In genomic region chr3:100715367-100715766, GRCm38 (mm10) we compare ENCODE assay signal across 26 mouse cellular contexts. TPM values are rescaled to one million over a fixed set of nuclear protein-coding genes. Genes with fewer than 3 reads are reported as not detected.
DNase-seq lines count a peak whose midpoint lies in the region; ATAC-seq and TF ChIP-seq lines count a peak whose summit lies in the region.
"Had no signal": no experiment of that assay in that cellular context is flagged by ENCODE, and none has a peak within 500 bp of the region (broad histone marks: within the 10 kb centered on the region; RNA-seq: fewer than 3 reads in every experiment).

No protein-coding gene starts in this region.

- no peaks in the 10 kb centered on the region for H3K36me3 ChIP-seq in heart, embryonic 13.5 days
- H3K36me3 ChIP-seq in heart, embryonic 16.5 days (ENCODE audit: control insufficient read depth, insufficient read depth), result no peaks in the 10 kb centered on the region
- no peaks in the 10 kb centered on the region for H3K36me3 ChIP-seq in heart, adult 2 months (ENCODE audit: control insufficient read depth, insufficient read depth, low read length)
- H3K36me3 ChIP-seq: embryonic facial prominence, embryonic 10.5 days; embryonic facial prominence, embryonic 13.5 days; forebrain, embryonic 12.5 days; forebrain, embryonic 15.5 days had no signal

- H3K4me3 ChIP-seq in heart, embryonic 13.5 days, result 0 out of 2 replicates have a peak overlapping the region, but pooled peaks have one; percentile 3
- H3K4me3 ChIP-seq in heart, embryonic 16.5 days (ENCODE audit: low read length), result no peak overlapping the region
- no peak overlapping the region for H3K4me3 ChIP-seq in heart, adult 2 months
- H3K4me3 ChIP-seq: embryonic facial prominence, embryonic 10.5 days; embryonic facial prominence, embryonic 13.5 days; erythroblast, embryonic 14.5 days; forebrain, embryonic 12.5 days; forebrain, embryonic 15.5 days had no signal

- H3K9me3 ChIP-seq in heart, embryonic 13.5 days, result no peaks in the 10 kb centered on the region
- H3K9me3 ChIP-seq in heart, embryonic 16.5 days (replicated peaks; ENCODE audit: control insufficient read depth, low read length), result no peaks in the 10 kb centered on the region
- H3K9me3 ChIP-seq: embryonic facial prominence, embryonic 10.5 days; embryonic facial prominence, embryonic 13.5 days; forebrain, embryonic 12.5 days; forebrain, embryonic 15.5 days had no signal

- no peak for ATAC-seq in heart, embryonic 13.5 days (ENCODE audit: extremely low read depth, insufficient number of reproducible peaks, low FRiP score, low TSS enrichment)
- ATAC-seq in heart, embryonic 16.5 days (replicated peaks; ENCODE audit: extremely low read depth, insufficient read depth, low FRiP score), result no peak
- ATAC-seq: activated CD4-positive, CD25-positive, alpha-beta regulatory T cell, adult 4 months; forebrain, embryonic 15.5 days; hindbrain, postnatal 0 days; inflammation-experienced regulatory T-cells, adult 6 months; intestine, embryonic 16.5 days had no signal

- no peak overlapping the region for H3K9ac ChIP-seq in heart, embryonic 13.5 days
- H3K9ac ChIP-seq in heart, embryonic 16.5 days (ENCODE audit: low read length), result no peak overlapping the region
- no peak overlapping the region for H3K9ac ChIP-seq in heart, adult 2 months (ENCODE audit: low read depth, low read length)
- H3K9ac ChIP-seq: embryonic facial prominence, embryonic 13.5 days; forebrain, embryonic 12.5 days; forebrain, embryonic 15.5 days; hindbrain, embryonic 14.5 days had no signal

- TF ChIP-seq EP300 in heart, adult 2 months (IDR thresholded peaks at IDR 0.05; ENCODE audit: insufficient read depth, low read depth, low read length), result no peak

- 37% methylated on average over 4 of the region's 4 CpGs for WGBS in heart, embryonic 13.5 days
- 43% methylated on average over 4 of the region's 4 CpGs for WGBS in heart, embryonic 16.5 days
- WGBS in heart, adult 2 months, result 44% methylated on average over 4 of the region's 4 CpGs

- H3K79me2 ChIP-seq in heart, adult 2 months (replicated peaks; ENCODE audit: control insufficient read depth, insufficient read depth, low read length), result no peaks in the 10 kb centered on the region

- no peak for TF ChIP-seq CTCF in heart, adult 2 months (IDR thresholded peaks at IDR 0.05)

- peak overlapping the region; percentile 46 for H3K4me2 ChIP-seq in heart, embryonic 13.5 days
- H3K4me2 ChIP-seq in heart, embryonic 16.5 days (ENCODE audit: low read depth, low read length), result peak overlapping the region; percentile 32; the same call in 1 of the 2 replicates
- H3K4me2 ChIP-seq: embryonic facial prominence, embryonic 13.5 days; forebrain, embryonic 12.5 days; forebrain, embryonic 15.5 days; hindbrain, embryonic 14.5 days had no signal

- DNase-seq in heart, adult 11 months, result peak; percentile 58
- DNase-seq in heart, postnatal 25 days (ENCODE audit: low spot score), result no peak
- DNase-seq in heart, postnatal 14 days, result no peak
- DNase-seq in heart, adult 2 months, result no peak
- DNase-seq: adrenal gland, adult 8-10 months; adrenal gland, postnatal 25 days; cerebellum, adult 11-12 months; cerebellum, adult 8-10 months; cerebellum, postnatal 10 days; cerebellum, postnatal 36 days; embryo, embryonic 11 days; gastrocnemius, postnatal 25 days; kidney, adult 18-20 months; kidney, adult 9 months had no signal

- H3K4me1 ChIP-seq in heart, embryonic 13.5 days, result peaks cover 71% of the 10 kb centered on the region
- H3K4me1 ChIP-seq in heart, embryonic 16.5 days (ENCODE audit: control insufficient read depth, insufficient read depth, low read length), result peaks cover 25% of the 10 kb centered on the region
- no peaks in the 10 kb centered on the region for H3K4me1 ChIP-seq in heart, adult 2 months (ENCODE audit: control insufficient read depth, insufficient read depth, low read length)
- H3K4me1 ChIP-seq: forebrain, embryonic 12.5 days; forebrain, embryonic 15.5 days had no signal

- TF ChIP-seq POLR2A in heart, adult 2 months (IDR thresholded peaks at IDR 0.05; ENCODE audit: insufficient read depth, low read depth, low read length), result no peak

- peak overlapping the region; percentile 74 for H3K27ac ChIP-seq in heart, embryonic 13.5 days (replicated peaks)
- H3K27ac ChIP-seq in heart, embryonic 16.5 days (ENCODE audit: low read length), result peak overlapping the region; percentile 21; the same call in 1 of the 2 replicates
- H3K27ac ChIP-seq in heart, adult 2 months, result no peak overlapping the region
- H3K27ac ChIP-seq: embryonic facial prominence, embryonic 10.5 days; embryonic facial prominence, embryonic 13.5 days; forebrain, embryonic 12.5 days; forebrain, embryonic 15.5 days; hindbrain, embryonic 14.5 days; hindbrain, postnatal 0 days had no signal

- intact Hi-C loops in heart, postnatal 25 days (cut with DNase I), result no loop called here
- intact Hi-C loops in heart, postnatal 14 days (cut with DNase I), result no loop called here
- intact Hi-C loops in heart, adult 2 months (cut with DNase I), result no loop called here

- no peaks in the 10 kb centered on the region for H3K27me3 ChIP-seq in heart, embryonic 13.5 days (replicated peaks)
- H3K27me3 ChIP-seq in heart, embryonic 16.5 days (ENCODE audit: control insufficient read depth, insufficient read depth, low read length), result no peaks in the 10 kb centered on the region
- no peaks in the 10 kb centered on the region for H3K27me3 ChIP-seq in heart, adult 2 months (ENCODE audit: control insufficient read depth, insufficient read depth, low read length)
- H3K27me3 ChIP-seq: embryonic facial prominence, embryonic 13.5 days; forebrain, embryonic 12.5 days; forebrain, embryonic 15.5 days had no signal

RNA-seq across cellular contexts. Expression of gene Man1a2, which starts 30.1 kb away (rescaled TPM):
- 10 to 100 TPM; 52.8 to 53.8 TPM for total RNA-seq in heart, postnatal 25 days (2021)
- 46.7 and 54.2 TPM in 2 replicates for polyA plus RNA-seq in heart, embryonic 13.5 days (2015; fragmentation: Nextera tagmentation; extraction: Ambion mirVana)
- 10 to 100 TPM; 59.2 to 59.6 TPM for total RNA-seq in heart, postnatal 14 days (2021)
- polyA plus RNA-seq in heart, embryonic 16.5 days (2015; fragmentation: Nextera tagmentation; extraction: Ambion mirVana), result 37.9 and 43.1 TPM in 2 replicates
- total RNA-seq in heart, adult 2 months (2021), result 10 to 100 TPM; 48.0 to 49.8 TPM
- 3.8 and 8.0 TPM in 2 replicates for polyA plus RNA-seq in heart, adult 2 months (2012; rRNA removed)
